Mouse (Mus musculus) cerebellum, adult 2 months (tissue): ENCODE measurements around the gene Uck2. TPM values are rescaled to one million over a fixed set of nuclear protein-coding genes. Genes with fewer than 3 reads are reported as not detected.

Experiments used
- DNase-seq, 2 experiments: peaks; one replicate each; pipeline ENCODE4 v3.0.0; 2021
- H3K27ac ChIP-seq: fragments of 200-500 bp; 2 replicates; pipeline ENCODE4 v1.5.1; 2012; ENCODE audit warnings: low read length, control low read depth, inconsistent platforms; ENCODE audit not compliant: insufficient read depth
- H3K27me3 ChIP-seq: fragments of 200-500 bp; 2 replicates; pipeline ENCODE4 v1.6.1; 2012; ENCODE audit warnings: inconsistent platforms, mild to moderate bottlenecking, low read length, moderate library complexity; ENCODE audit not compliant: control insufficient read depth, insufficient read depth
- H3K4me1 ChIP-seq: fragments of 200-500 bp; 2 replicates; pipeline ENCODE4 v1.6.1; 2011; ENCODE audit warnings: low read length; ENCODE audit not compliant: control insufficient read depth, insufficient read depth
- H3K4me3 ChIP-seq: fragments of 200-500 bp; replicated peaks from 2 replicates; pipeline ENCODE3; 2011; ENCODE audit warnings: mild to moderate bottlenecking, low read depth, low read length, control low read depth; ENCODE audit not compliant: insufficient read depth
- CTCF ChIP-seq: fragments of 200-500 bp; IDR thresholded peaks from 2 replicates; pipeline ENCODE4 v1.5.1; 2011; ENCODE audit warnings: low read depth, mild to moderate bottlenecking, control low read depth, low read length, moderate library complexity, borderline replicate concordance; ENCODE audit not compliant: insufficient read depth
- POLR2A ChIP-seq: fragments of 200-500 bp; IDR thresholded peaks from 2 replicates; pipeline ENCODE4 v1.6.1; 2011; ENCODE audit warnings: low read length, control low read depth, borderline replicate concordance; ENCODE audit not compliant: insufficient read depth
- WGBS: fragments of 180-500 bp; shearing (Covaris S2); methylation state at CpG from one replicate; pipeline ENCODE4 v1.1.7; 2018; 5-methylcytosine and 5-hydroxymethylcytosine counted together
- polyA plus RNA-seq: library from polyadenylated mRNA; depleted of rRNA; stranded (reverse); fragments of >200 nt; gene quantifications from 2 replicates; pipeline ENCODE4 v1.2.3, GENCODE M21; 2012

Uck2 gene
- polyA plus RNA-seq, 1 experiment = 20.7 TPM

DNA sequence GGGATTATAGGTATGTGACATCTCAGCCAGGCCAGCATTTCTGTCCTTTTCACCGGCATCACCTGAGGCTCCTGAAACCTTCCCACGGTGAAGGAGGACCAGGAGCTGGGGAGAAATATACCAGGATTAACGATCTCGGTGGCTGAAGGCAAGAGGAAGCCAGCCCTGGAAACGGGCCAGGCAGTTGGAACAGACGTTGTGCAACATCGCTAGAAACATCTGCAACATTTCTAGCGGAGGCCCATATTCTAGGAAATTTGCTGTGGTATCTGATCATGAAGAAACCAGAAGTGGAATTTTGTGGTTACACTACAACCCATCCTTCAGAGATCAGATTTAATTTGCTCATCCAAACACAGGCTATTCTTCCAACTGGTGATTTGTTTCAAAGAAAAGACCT lies 38.1 kb downstream of the Uck2 start:
- DNase-seq = no peak
- peaks cover 31% of the 10 kb centered on the region for H3K4me1 ChIP-seq
- H3K27ac ChIP-seq = no peak overlapping the region
- no peak overlapping the region for H3K4me3 ChIP-seq
- TF ChIP-seq CTCF (no peak), POLR2A (no peak)
- 34% methylated on average over 8 of the region's 8 CpGs for WGBS
- H3K27me3 ChIP-seq = no peaks in the 10 kb centered on the region

GRCm38 (mm10) chr1:167246275-167246674 lies 38.8 kb downstream of the Uck2 start:
- TF ChIP-seq CTCF (no peak), POLR2A (no peak)
- H3K4me3 ChIP-seq = no peak overlapping the region
- WGBS = 92% methylated on average over 9 of the region's 9 CpGs
- no peak for DNase-seq
- H3K27me3 ChIP-seq = no peaks in the 10 kb centered on the region
- H3K27ac ChIP-seq = no peak overlapping the region
- H3K4me1 ChIP-seq = peaks cover 36% of the 10 kb centered on the region

- DNase-seq = no peak
- WGBS = 50% methylated on average over 9 of the region's 9 CpGs
- H3K4me3 ChIP-seq = no peak overlapping the region
- peaks cover 46% of the 10 kb centered on the region for H3K4me1 ChIP-seq
- no peak overlapping the region for H3K27ac ChIP-seq
- TF ChIP-seq POLR2A = no peak
- TF ChIP-seq CTCF = no peak
- H3K27me3 ChIP-seq = no peaks in the 10 kb centered on the region
These were observed 39.9 kb downstream of the Uck2 start for GRCm38 (mm10) chr1:167245180-167245641.

DNA sequence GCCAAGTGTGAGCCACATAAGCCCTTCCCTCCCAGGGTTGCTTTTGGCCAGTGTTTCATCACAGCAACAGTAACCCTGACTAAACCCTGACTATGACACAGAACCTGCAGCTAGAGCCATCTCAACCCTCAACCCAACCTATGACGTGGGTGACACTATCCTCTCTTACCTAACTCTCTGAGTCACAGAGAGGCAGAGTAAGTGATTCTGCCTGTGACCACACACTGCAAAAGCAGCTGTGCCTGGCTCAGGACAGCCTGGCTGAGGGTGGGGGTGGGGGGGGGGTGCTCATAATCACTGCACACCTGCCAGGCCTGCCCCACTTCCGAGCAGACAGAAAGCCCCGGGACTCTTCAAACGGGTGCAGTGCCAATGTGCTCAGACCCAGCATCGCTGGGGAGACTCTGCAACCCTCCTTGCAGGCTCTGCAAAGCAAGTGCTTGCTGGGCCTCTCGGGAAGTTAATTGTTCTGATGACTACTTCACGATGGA lies 42.9 kb downstream of the Uck2 start:
- H3K27me3 ChIP-seq = no peaks in the 10 kb centered on the region
- TF ChIP-seq POLR2A = no peak
- no peak for TF ChIP-seq CTCF
- peak overlapping the region; percentile 19 for H3K27ac ChIP-seq
- 16% methylated on average over 7 of the region's 7 CpGs for WGBS
- DNase-seq = no peak
- H3K4me1 ChIP-seq = peaks cover 67% of the 10 kb centered on the region
- H3K4me3 ChIP-seq = no peak overlapping the region

DNA sequence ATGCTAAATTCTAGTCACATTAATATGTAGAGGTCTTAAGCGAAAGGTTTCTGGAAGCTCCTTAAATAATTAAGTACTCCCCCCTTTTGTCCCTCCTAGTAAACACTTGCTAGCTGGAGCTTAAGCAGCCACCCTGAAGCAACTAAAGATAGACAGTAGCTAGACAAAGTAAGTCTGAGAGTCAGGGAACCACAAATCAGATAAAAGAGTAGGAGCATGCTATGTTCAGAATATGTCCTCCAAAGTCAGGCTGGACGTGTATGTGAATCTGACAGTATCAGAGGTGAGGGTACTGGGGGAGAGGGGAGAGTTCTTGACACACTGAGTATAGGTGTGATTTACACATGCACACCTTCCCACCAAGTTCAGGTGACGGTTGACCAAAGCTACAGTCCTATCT lies 43.6 kb downstream of the Uck2 start:
- no peak for TF ChIP-seq CTCF
- TF ChIP-seq POLR2A = no peak
- H3K4me1 ChIP-seq = peaks cover 70% of the 10 kb centered on the region
- no peak overlapping the region for H3K4me3 ChIP-seq
- WGBS = 82% methylated on average over 3 of the region's 3 CpGs
- no peak overlapping the region for H3K27ac ChIP-seq
- no peaks in the 10 kb centered on the region for H3K27me3 ChIP-seq
- no peak for DNase-seq

DNA sequence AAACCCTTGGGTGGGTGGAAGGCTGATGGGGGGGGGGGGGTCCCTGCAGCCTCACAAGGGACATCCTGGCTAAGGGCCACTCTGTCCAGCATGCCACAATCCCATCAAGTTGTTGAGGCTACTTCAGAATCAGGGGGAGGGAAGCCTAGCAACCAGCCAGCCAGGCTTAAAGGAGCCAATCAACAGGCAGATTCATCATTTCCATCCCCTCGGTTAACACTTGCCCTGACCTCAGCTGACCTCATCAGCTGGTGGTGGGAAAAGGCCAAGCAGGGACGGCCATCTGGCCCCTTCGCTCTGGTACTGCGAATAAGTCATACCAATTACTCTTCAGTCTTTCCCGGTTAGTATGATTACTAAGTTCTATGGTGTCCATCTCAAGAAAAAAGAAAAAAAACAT lies 44.8 kb downstream of the Uck2 start:
- DNase-seq = peak in 1 of 2 experiments; percentile 46
- 17% methylated on average over 5 of the region's 5 CpGs for WGBS
- peaks cover 72% of the 10 kb centered on the region for H3K4me1 ChIP-seq
- no peak for TF ChIP-seq POLR2A
- TF ChIP-seq CTCF = no peak
- H3K27ac ChIP-seq = peak overlapping the region; percentile 56; the same call in 1 of the 2 replicates
- H3K4me3 ChIP-seq = no peak overlapping the region
- no peaks in the 10 kb centered on the region for H3K27me3 ChIP-seq

GRCm38 (mm10) chr1:167239916-167240315 lies 45.2 kb downstream of the Uck2 start:
- peak; percentile 64 to 77 for DNase-seq
- 5% methylated on average over 12 of the region's 12 CpGs for WGBS
- Histone ChIP-seq H3K27ac (peak overlapping the region; percentile 56), H3K4me3 (peak overlapping the region; percentile 9), H3K4me1 (peaks cover 67% of the 10 kb centered on the region), H3K27me3 (no peaks in the 10 kb centered on the region)
- TF ChIP-seq CTCF (no peak), POLR2A (no peak)

- H3K27ac ChIP-seq = no peak overlapping the region
- TF ChIP-seq CTCF = no peak
- TF ChIP-seq POLR2A = no peak
- H3K27me3 ChIP-seq = no peaks in the 10 kb centered on the region
- no peak for DNase-seq
- 77% methylated on average over 11 of the region's 11 CpGs for WGBS
- no peak overlapping the region for H3K4me3 ChIP-seq
- peaks cover 55% of the 10 kb centered on the region for H3K4me1 ChIP-seq
These were observed 47.3 kb downstream of the Uck2 start for GRCm38 (mm10) chr1:167237798-167238197.
